Mouse (Mus musculus) embryonic facial prominence, embryonic 15.5 days (tissue): ENCODE results near the gene Prkch. TPM values are rescaled to one million over a fixed set of nuclear protein-coding genes. Genes with fewer than 3 reads are reported as not detected.

Experiments used
- ATAC-seq: fragments of 200-750 bp; cut with Nextera tagmentation; 2 replicates; pipeline ENCODE4 v1.8.0; 2017; ENCODE audit warnings: low read depth, moderate TSS enrichment; ENCODE audit not compliant: insufficient number of reproducible peaks, low FRiP score, low TSS enrichment
- H3K27ac ChIP-seq: fragments of 300-500 bp; sonication (generic); replicated peaks from 2 replicates; pipeline ENCODE4 v1.5.1; 2015; ENCODE audit warnings: mild to moderate bottlenecking, inconsistent platforms
- H3K27me3 ChIP-seq: fragments of 300-500 bp; sonication (generic); 2 replicates; pipeline ENCODE4 v1.6.1; 2015; ENCODE audit warnings: inconsistent platforms
- H3K36me3 ChIP-seq: fragments of 300-500 bp; sonication (generic); 2 replicates; pipeline ENCODE4 v1.6.1; 2015; ENCODE audit warnings: mild to moderate bottlenecking, inconsistent platforms
- H3K4me1 ChIP-seq: fragments of 300-500 bp; sonication (generic); 2 replicates; pipeline ENCODE4 v1.6.1; 2015; ENCODE audit warnings: inconsistent platforms
- H3K4me2 ChIP-seq: fragments of 300-500 bp; sonication (generic); replicated peaks from 2 replicates; pipeline ENCODE4 v1.6.1; 2015; ENCODE audit warnings: mild to moderate bottlenecking, inconsistent platforms
- H3K4me3 ChIP-seq: fragments of 300-500 bp; sonication (generic); replicated peaks from 2 replicates; pipeline ENCODE4 v1.5.1; 2015; ENCODE audit warnings: mild to moderate bottlenecking, inconsistent platforms
- H3K9ac ChIP-seq: fragments of 300-500 bp; sonication (generic); 2 replicates; pipeline ENCODE4 v1.6.1; 2015; ENCODE audit warnings: inconsistent platforms
- H3K9me3 ChIP-seq: fragments of 300-500 bp; sonication (generic); replicated peaks from 2 replicates; pipeline ENCODE4 v1.6.1; 2016; ENCODE audit warnings: inconsistent platforms
- WGBS: fragments of 180-500 bp; shearing (Covaris S2); methylation state at CpG from one replicate; pipeline ENCODE4 v1.1.7; 2015; 5-methylcytosine and 5-hydroxymethylcytosine counted together
- polyA plus RNA-seq: library from polyadenylated mRNA; unstranded; fragments of >200 nt; fragmentation: Nextera tagmentation; extraction: Ambion mirVana; gene quantifications from 2 replicates; pipeline ENCODE4 v1.2.1, GENCODE M21; 2015

Prkch gene
- polyA plus RNA-seq, 1 experiment from 2014 or later: 21.0 TPM

DNA sequence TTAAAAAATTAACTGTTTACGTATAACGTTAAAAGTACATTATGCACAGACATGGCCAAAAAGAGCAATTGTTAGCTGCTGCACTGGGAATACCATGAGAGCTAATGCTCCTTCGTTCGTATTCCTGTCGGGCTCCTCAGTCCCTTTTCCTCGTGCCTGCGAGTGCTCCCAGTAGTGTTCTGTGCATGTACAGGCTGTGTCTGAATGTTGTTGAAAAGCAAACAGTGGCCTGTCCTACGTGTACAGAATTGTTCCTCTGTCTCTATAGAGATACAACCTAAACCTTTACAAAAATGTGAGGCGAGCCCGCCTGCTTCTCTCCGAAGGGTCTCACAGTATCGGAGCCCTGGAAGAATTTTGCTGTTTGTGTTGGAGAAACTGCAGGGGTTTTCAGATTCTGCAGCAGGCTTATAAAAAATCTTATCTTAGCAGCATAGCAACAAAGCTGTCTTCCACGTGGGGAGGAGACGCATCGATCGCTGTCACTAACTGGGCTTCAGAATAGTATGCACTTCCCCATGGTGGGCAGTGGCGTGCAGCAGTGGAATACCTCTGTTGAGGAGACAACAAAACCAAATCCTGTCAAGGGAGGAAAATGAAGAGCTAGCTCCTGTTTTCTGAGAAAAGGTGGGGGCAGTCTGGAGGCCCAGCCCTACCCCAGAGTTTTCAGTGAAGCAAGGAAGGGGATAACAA lies 147.4 kb downstream of the Prkch start:
- H3K27me3 ChIP-seq: no peaks in the 10 kb centered on the region
- H3K4me3 ChIP-seq: no peak overlapping the region
- H3K9ac ChIP-seq: no peak overlapping the region
- 0 out of 2 replicates have a peak, but pooled peaks cover 14% of the 10 kb centered on the region for H3K4me1 ChIP-seq
- WGBS: 61% methylated on average over 17 of the region's 17 CpGs
- no peaks in the 10 kb centered on the region for H3K9me3 ChIP-seq
- no peak for ATAC-seq
- 0 out of 2 replicates have a peak overlapping the region, but pooled peaks have one; percentile 55 for H3K27ac ChIP-seq
- H3K4me2 ChIP-seq: no peak overlapping the region
- H3K36me3 ChIP-seq: no peaks in the 10 kb centered on the region

DNA sequence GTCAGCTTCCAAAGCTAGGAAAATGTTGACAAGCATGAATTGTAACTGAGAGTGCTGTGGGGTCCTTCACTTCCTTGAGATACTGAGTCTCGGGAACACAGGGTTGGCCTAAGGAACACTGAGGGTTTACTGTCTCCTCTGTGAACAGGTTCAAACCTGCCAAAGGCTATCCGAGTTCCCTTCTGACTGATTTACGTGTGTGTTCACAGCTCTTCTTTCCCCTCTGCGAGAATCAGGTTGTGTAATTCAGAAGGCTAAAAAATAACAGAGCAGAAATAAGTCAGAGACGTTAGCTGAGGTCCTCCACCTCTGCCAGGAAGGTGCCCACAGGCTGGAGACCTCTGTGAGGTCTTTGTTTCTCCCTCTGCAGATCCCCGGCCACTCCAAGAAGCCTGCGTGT lies 148.3 kb downstream of the Prkch start:
- Histone ChIP-seq H3K27ac (peak overlapping the region; percentile 55; the same call in 1 of the 2 replicates), H3K36me3 (no peaks in the 10 kb centered on the region), H3K9me3 (no peaks in the 10 kb centered on the region), H3K4me2 (no peak overlapping the region), H3K9ac (no peak overlapping the region), H3K27me3 (no peaks in the 10 kb centered on the region), H3K4me3 (no peak overlapping the region), H3K4me1 (0 out of 2 replicates have a peak, but pooled peaks cover 14% of the 10 kb centered on the region)
- WGBS: 59% methylated on average over 7 of the region's 7 CpGs
- no peak for ATAC-seq

DNA sequence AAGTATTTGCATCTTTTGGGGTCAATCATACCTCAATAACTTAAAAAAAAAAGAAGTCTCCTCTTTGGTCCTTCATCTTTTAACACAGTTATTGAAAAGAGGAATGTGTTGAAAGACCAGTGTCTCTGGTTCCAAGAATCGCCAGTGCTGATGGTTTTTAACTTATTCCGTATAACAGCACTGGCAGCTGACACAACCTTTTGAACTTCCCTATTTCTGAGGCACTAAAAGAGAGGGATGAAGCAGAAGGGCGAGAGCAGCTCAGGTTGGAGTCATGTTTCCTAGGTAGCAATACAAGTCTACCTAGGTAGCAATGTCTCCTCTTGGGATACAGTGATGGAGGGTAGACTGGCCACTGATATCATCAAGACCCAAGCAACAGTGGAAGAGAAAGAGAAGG lies 152.3 kb downstream of the Prkch start:
- Histone ChIP-seq H3K4me3 (no peak overlapping the region), H3K36me3 (no peaks in the 10 kb centered on the region), H3K4me1 (peaks cover 10% of the 10 kb centered on the region; the same call in 1 of the 2 replicates), H3K9ac (no peak overlapping the region), H3K4me2 (no peak overlapping the region), H3K27me3 (no peaks in the 10 kb centered on the region), H3K9me3 (no peaks in the 10 kb centered on the region), H3K27ac (no peak overlapping the region)
- 68% methylated on average over 3 of the region's 3 CpGs for WGBS
- ATAC-seq: no peak

DNA sequence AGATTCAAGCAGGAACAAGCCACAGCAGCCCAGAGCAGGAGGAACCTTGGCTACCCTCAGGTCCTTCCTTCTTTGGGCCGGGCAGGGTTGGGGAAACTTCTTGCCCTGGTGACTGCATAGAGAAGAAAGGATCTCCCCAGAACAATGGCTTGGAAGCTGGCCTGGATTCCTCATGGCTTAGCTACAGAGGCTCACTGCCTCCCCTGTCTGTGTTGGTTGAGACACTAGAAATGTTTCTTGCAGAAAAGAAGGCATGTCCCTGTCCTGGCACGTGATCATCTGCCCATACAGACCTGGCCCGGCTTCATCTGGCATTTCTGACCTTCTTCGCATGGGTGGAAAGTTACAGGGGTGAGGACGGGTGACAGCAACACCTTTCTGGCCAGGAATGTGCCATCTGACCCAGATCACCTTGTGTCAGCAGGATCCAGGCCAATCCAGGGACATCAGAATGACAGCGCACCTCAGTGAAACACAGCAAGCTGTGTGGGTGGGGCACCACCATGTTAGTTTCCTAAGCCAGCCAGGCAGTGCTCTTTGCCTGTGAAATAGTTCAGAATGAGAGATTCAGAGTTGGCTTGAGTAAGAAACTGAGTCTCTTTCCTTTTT lies 155.1 kb downstream of the Prkch start:
- no peak for ATAC-seq
- Histone ChIP-seq H3K27me3 (no peaks in the 10 kb centered on the region), H3K9ac (no peak overlapping the region), H3K27ac (no peak overlapping the region), H3K4me1 (peaks cover 3% of the 10 kb centered on the region; the same call in 1 of the 2 replicates), H3K4me3 (no peak overlapping the region), H3K36me3 (no peaks in the 10 kb centered on the region), H3K4me2 (no peak overlapping the region), H3K9me3 (no peaks in the 10 kb centered on the region)
- WGBS: 84% methylated on average over 6 of the region's 6 CpGs

DNA sequence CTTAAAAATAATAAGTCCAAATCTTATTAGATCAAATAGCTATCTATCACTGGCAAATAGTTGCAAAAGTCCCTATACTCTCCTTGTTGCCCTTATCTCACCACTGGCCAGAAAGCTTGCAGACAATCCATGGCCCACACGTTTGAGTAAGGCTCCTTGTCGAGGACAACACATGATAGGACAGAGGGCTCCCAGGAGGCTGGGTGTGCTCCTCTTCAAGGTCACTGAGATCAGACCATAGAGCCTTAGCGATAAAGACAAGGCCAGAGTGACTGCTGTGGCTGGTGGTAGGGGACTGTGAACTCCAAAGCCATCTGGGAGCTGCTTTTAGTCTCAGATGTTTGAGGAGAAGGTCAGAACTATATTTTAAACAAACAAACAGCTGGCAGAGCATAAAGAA lies 158.0 kb downstream of the Prkch start:
- 78% methylated on average over 3 of the region's 3 CpGs for WGBS
- no peaks in the 10 kb centered on the region for H3K9me3 ChIP-seq
- H3K4me2 ChIP-seq: no peak overlapping the region
- no peak overlapping the region for H3K4me3 ChIP-seq
- H3K27ac ChIP-seq: no peak overlapping the region
- no peaks in the 10 kb centered on the region for H3K27me3 ChIP-seq
- H3K9ac ChIP-seq: no peak overlapping the region
- ATAC-seq: no peak
- no peaks in the 10 kb centered on the region for H3K36me3 ChIP-seq
- H3K4me1 ChIP-seq: peaks cover 3% of the 10 kb centered on the region; the same call in 1 of the 2 replicates

DNA sequence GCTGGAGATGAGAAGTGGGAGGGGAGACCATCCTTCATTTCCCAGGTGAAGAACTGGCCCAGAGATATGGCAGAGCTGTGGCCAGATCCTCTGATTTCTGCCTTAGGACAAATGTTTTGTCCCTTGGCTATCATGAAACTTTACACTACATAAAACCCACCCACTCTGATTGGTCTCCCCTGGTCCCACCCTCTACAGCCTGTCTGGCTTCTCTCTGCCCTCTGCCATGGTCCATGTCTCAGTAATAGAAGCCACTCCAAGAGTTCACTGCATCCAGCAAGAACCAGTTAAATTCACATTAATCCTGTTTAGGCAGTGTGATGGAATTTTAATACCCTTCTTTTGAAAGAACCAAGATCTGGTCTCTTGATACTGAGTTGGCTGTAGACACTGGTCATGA lies 158.5 kb downstream of the Prkch start:
- ATAC-seq: no peak
- no peak overlapping the region for H3K9ac ChIP-seq

DNA sequence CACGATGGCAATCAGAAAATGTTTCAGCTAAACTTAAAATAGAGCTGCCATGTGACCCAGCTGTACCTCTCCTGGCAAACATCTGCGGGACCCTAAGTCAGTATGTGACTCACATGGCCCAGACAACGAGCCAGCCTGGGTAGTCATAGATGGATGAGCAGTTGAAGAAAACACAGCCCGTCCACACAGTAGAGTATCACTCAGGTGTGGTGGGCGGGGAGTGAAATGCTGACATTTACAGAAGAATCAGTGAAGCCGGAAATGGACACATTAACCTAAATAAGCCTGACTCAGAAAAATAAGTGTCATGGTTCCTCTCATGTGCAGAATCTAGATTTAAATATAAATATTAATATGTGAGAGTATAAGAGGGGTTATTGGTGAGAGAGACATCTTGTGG lies 161.5 kb downstream of the Prkch start:
- no peak overlapping the region for H3K4me2 ChIP-seq
- H3K4me3 ChIP-seq: no peak overlapping the region
- H3K9ac ChIP-seq: no peak overlapping the region
- H3K27me3 ChIP-seq: no peaks in the 10 kb centered on the region
- no peak overlapping the region for H3K27ac ChIP-seq
- ATAC-seq: no peak
- 91% methylated on average over 6 of the region's 6 CpGs for WGBS
- H3K4me1 ChIP-seq: 0 out of 2 replicates have a peak, but pooled peaks cover 6% of the 10 kb centered on the region
- H3K9me3 ChIP-seq: no peaks in the 10 kb centered on the region
- H3K36me3 ChIP-seq: no peaks in the 10 kb centered on the region

More for the DNA sequence above, 158.5 kb downstream of the Prkch start:
- Histone ChIP-seq H3K36me3 (no peaks in the 10 kb centered on the region), H3K27ac (no peak overlapping the region), H3K4me2 (no peak overlapping the region), H3K9me3 (no peaks in the 10 kb centered on the region), H3K4me1 (peaks cover 3% of the 10 kb centered on the region; the same call in 1 of the 2 replicates), H3K27me3 (no peaks in the 10 kb centered on the region), H3K4me3 (no peak overlapping the region)

DNA sequence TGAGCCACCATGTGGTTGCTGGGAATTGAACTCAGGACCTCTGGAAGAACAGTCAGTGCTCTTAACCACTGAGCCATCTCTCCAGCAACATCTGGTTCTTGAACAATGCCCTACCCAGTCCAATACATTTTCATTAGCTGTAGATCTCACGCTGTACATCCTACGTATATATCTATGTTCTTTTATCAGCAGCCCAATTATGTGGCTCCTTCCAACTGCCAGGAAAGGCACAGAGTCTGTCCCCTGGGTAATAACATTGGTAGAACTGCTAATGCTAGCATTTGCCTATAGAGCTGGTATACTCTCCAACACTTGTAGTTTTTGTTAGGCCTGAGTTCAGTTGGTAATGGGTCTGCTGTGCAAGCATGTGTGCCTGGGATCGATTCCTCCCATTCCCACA lies 163.8 kb downstream of the Prkch start:
- Histone ChIP-seq H3K4me3 (no peak overlapping the region), H3K9ac (no peak overlapping the region), H3K36me3 (no peaks in the 10 kb centered on the region), H3K9me3 (no peaks in the 10 kb centered on the region), H3K4me1 (peaks cover 6% of the 10 kb centered on the region; the same call in 1 of the 2 replicates), H3K27me3 (no peaks in the 10 kb centered on the region), H3K27ac (no peak overlapping the region), H3K4me2 (no peak overlapping the region)
- 95% methylated on average over 3 of the region's 3 CpGs for WGBS
- ATAC-seq: no peak

DNA sequence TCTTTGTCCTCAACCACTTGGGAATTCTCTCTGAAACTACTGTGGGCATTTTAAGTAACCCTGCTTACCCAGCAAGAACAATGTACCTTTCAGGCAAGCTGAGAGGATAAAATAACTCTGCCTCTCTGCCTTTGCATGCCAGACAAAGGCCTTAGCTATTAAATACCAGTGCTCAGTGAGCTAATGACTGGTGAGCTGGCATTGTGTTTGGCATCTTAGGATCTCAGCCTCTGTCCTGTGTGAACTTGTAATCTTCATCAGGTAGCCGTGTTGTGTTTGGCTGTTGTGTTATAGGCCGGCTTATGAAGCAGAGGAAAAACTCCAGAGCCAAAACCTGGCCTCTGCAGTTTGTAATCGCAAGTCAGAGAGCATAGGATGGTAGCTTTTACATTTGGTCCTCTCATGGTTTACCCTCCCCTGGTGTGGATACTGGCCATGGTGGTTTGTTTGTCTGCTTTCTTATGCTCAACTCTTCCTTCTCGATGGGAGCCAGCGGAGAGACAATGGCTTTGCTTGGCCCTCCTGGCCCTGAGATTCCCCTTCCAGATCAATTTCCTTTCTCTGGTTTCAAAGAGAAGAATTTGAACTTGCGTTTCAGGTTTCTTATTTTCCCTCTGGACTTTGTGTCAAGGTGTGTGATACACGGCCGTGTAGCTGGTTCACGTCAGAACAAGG lies 170.0 kb downstream of the Prkch start:
- Histone ChIP-seq H3K4me1 (peaks cover 9% of the 10 kb centered on the region), H3K27me3 (no peaks in the 10 kb centered on the region), H3K9ac (no peak overlapping the region), H3K27ac (peak overlapping the region; percentile 58), H3K4me3 (no peak overlapping the region), H3K36me3 (no peaks in the 10 kb centered on the region), H3K4me2 (no peak overlapping the region), H3K9me3 (no peaks in the 10 kb centered on the region)
- WGBS: 51% methylated on average over 9 of the region's 9 CpGs
- ATAC-seq: peak; percentile 24; the same call in 1 of the 2 replicates

DNA sequence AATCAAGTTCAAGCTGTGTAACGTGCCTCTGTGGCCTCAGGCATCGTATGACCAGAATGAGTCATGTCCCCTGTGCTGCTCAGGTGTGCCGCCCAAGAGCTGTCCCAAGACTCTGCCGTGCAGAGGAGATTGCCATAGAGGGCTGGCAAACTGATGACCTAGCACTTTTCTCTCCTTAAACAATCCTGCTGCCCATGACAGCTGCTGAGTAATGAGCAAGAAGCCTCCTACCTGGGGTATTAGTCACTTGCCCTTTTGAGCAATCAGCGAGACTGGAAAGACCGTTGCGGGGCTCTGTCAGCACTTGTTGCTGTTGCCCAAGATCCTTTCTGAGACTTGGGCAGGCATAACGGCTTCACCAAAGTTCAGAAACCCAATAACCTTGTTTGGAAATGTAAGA lies 171.1 kb downstream of the Prkch start:
- 63% methylated on average over 8 of the region's 8 CpGs for WGBS
- Histone ChIP-seq H3K4me1 (peaks cover 7% of the 10 kb centered on the region), H3K4me3 (no peak overlapping the region), H3K9me3 (no peaks in the 10 kb centered on the region), H3K27ac (no peak overlapping the region), H3K36me3 (no peaks in the 10 kb centered on the region), H3K9ac (no peak overlapping the region), H3K4me2 (no peak overlapping the region), H3K27me3 (no peaks in the 10 kb centered on the region)
- 0 out of 2 replicates have a peak, but pooled peaks have one; percentile 70 for ATAC-seq

DNA sequence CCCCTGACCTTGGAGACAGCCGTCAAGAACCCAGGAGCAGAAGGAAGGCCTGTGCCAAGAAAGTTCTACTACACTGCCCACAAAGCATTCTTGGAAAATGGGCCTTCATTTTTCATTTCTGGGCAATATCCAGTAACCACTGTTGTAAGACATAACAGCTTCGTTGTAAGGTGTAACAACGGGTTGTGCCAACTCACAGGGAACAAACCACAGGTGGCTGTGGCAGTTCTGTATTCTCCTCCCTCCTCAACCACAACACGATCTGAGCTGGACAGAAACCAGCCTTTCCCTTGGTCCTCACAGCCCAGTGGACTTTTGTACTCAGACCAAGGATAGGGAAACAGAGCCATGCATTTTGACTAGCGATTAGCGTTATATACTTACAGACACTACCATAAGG lies 171.9 kb downstream of the Prkch start:
- Histone ChIP-seq H3K9ac (no peak overlapping the region), H3K36me3 (no peaks in the 10 kb centered on the region), H3K27me3 (no peaks in the 10 kb centered on the region), H3K4me2 (no peak overlapping the region), H3K27ac (no peak overlapping the region), H3K4me3 (no peak overlapping the region), H3K9me3 (no peaks in the 10 kb centered on the region), H3K4me1 (peaks cover 7% of the 10 kb centered on the region)
- ATAC-seq: no peak
- WGBS: 90% methylated on average over 6 of the region's 6 CpGs
